Mouse (Mus musculus) kidney, postnatal 10 days (tissue): Measurements from ENCODE around the gene Nup153.

Experiments used
- DNase-seq: peaks from one replicate; pipeline ENCODE4 v3.0.0; 2021; ENCODE audit warnings: mixed read lengths

Nup153 gene

DNA sequence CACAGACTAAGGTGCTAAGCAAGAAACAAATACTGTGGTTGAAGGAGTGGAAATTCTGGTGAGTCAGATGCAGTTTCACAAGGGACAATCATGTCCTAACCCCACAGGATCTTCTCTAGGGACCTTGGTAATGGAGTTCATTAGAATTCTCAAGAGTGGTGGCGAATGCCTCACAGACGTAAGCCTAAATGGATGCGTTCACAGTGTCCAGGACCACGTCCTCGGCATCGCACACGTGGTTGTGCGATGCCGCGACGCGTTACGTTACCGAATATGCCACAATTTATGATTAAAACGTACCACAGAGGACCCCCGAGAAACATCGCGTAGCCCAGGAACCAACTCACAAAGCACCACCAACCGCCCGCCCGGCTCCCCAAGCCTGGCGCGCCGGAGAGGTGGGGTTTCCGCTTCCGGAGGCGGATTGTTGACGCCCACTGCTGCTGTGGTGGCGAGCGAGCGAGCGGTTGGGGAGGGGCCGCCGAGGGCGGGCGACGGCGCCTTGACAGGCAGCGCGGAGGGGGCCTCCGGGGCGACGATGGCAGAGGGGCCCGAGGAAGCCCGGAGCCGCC lies 58.6 kb downstream of the Nup153 start, which contains the start of gene Fam8a1:
TSS of gene Fam8a1 (plus strand) at position 475 of the 572 bp plus-strand sequence.
- DNase-seq: peak; percentile 94

DNA sequence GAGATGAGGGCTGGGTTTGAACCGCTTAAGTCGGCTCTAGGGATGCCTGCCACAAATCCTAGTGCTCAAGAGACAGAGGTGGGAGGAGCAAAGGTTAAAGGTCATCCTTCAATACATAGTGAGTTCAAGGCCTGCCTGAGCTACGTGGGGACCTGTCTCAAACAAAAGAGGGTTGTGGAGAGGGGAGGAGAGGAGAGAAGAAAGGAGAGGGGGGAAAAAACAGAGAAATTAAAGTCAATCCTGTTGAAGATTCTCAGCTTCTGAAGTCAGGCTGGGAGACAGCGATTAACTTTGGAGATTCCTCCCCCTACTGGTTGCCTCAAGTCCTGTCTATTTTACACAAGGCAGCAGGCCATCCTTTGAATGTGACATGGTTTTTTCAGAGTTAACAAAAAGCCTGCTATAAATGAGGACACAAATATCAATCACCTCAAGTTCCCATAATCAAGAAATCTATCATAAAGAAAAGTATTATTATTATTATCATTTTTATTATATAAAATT lies 64.2 kb downstream of the Nup153 start:
- DNase-seq: peak; percentile 27

DNA sequence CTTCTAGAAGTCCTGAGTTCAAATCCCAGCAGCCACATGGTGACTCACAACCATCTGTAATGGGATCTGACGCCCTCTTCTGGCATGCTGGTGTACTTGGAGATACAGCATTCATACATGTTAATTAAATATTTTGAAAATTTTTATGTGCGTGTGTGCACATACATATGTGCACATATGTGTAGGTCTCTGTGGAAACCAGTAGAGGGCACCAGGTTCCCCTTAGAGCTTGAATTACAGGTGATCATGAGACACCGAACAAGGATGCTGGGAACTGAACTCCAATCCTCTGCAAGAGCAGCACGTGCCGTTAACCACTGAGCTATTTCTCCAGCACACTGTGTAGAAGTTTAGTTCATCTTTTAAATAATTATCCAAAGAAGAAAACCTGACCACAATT lies 68.5 kb downstream of the Nup153 start:
- DNase-seq: no peak

DNA sequence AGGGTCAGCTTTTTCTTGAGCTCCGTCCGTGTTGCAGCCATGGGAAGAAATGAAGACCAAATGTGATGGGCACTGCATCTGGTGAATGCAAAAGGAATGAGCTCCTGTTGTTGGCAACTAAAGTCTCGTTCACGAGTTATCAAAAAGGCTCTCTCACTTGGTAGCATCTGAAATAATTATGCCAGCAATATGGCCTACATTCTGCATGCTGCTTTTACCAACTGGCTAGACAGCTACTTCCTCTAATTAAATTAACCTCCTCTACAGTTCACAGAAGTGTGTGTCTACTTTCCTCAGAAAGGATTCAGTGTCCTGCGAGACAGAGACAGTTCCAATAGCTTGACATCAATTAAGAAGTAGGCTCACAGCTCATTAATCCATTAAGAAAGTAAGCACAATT lies 73.2 kb downstream of the Nup153 start:
- DNase-seq: no peak

DNA sequence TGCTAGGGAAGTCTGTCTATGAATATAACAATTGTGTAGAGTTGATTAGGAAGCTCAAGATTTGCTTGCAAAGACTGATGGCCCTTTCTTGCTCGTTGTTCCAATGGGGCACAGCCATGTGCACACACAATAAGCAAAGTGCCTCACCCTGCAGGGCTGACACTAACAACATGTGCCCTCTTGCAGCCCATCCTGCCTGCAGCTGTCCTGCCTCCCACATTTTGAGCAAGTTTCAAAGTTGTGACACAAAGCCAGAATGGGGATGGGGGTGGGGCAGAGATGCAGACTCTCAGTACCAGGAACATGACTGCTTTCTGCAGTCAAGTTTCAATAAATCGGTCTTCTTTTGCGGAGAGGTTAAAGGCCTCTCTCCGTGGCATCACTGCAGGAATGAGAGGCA lies 74.1 kb downstream of the Nup153 start:
- DNase-seq: no peak

DNA sequence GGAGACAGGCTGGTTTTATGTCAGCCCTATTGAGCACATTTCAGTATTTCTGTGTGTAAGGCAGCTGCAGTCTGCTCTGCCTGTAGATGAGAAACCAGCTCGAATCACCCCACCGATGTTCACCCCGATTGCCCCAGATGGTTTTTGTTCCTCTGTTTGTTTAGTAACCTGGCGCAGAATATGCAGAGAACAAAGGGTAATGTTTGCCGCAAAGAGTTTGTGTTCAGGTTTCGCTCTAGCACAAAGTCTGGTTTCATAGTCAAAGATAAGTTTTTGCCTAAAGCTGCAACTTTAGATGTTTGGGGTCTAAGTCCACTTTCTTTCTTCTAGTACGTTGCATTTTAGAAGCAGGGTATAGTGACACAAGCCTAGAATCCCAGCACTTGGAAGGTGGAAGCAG lies 75.1 kb downstream of the Nup153 start:
- DNase-seq: no peak

DNA sequence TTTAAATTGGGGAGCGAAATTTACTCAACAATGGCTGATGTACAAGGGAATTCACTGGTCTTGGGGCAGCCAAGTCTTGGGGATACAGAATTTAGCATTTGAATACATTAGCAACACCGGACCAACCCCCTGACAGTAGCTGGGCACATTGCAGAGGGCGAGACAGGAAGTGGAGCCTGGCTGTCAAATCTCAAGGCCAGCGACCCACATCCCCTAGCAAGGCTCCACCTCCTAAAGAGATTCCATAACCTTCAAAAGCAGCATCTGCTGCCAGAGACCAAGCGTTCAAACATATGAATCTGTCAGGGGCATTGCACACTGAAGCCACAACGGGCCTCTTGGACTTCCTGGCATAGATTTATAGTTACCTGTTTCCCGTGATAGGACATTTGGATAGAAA lies 75.9 kb downstream of the Nup153 start:
- no peak for DNase-seq

DNA sequence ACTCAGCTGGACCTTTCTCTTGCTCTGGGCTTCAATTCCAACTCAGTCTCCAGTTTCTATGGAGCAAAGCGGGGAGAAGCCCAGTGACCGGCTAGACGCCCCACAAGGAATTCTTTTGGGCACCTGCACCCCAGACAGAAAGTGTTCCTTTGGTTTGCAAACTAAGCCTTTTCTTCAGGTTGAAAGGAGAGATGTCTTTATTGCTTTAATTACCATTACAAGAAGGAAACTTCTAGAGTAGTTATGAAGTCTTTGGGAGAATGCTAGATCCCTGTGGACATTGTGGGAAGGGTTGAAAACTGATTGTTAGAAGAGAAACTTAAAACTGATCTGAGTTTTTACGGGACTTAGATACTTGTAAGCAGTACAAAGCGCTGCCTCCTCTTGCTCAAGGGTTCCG lies 82.3 kb downstream of the Nup153 start:
- no peak for DNase-seq

DNA sequence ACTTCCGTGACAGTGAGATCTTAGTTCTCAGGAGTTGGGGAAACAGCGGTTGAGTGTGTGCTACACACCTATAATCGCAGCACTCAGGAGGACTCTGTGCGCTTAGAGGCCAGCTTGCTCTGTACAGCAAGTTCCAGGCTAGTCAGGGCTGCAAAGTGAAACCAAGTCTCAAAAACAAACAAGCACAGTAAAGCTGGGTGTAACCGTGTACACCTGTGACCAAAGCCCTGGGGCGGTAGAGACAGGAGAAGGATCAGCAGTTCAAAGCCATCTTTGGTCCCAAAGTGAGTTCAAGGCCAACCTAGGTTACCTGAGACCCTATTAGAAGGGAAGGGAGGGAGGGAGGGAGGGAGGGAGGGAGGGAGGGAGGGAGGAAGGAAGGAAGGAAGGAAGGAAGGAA lies 83.6 kb downstream of the Nup153 start:
- no peak for DNase-seq

DNA sequence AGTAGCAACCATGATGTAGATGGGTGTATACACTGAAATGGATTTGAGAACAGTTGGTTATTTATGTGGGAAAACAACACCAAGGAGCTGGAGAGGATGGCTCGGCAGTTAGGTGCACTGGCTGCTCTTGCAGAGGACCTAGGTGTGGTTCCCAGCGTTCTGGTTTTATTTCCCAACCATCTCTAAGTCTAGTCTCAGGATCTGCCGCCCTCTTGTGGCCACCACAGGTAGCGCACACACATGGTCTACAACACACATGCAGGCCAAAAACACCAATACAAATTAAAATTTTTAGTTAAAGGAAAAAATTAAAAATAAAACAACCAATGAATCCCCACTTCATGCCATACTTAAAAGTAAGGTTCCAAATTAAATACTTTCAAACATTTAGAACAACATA lies 85.4 kb downstream of the Nup153 start:
- DNase-seq: no peak

DNA sequence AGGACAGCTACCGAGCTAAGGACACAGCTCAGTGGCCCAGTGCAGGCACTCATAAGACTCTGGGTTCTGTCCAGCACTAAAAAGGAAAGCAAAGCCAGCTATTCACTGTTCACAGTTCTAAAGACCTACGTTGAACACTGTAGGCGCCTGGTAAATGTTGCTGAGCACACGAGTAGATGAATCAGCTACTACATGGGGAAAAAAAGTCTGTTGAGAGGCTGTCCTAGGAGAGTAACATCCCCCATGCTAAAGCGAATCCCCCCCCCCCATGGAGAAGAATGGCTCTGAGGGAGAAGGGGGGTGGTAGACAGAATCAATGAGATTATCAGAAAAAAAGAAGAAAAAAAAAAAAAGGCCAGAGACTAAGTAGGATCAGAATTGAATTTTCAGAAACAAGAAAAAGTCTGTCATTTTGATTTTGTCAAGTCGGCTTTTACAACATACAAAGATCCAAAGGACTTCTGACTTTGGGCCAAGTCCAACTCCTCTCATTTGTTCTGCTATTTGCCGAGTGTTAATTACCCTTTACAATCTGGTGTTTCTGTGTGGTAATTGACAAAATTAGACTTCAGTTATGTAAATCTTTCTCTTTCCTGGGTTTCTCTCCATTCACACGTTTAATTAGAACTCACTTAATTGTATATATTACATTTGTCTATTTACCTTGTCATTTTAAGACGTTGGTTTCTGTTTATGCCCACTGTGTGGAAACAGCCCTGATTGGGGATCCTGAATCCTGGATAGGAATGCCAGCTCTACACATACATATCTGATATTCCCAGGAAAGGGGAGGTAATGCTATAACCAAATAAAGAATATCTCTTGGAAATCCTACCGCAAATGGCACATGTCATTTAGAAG lies 86.9 kb downstream of the Nup153 start:
- DNase-seq: no peak

DNA sequence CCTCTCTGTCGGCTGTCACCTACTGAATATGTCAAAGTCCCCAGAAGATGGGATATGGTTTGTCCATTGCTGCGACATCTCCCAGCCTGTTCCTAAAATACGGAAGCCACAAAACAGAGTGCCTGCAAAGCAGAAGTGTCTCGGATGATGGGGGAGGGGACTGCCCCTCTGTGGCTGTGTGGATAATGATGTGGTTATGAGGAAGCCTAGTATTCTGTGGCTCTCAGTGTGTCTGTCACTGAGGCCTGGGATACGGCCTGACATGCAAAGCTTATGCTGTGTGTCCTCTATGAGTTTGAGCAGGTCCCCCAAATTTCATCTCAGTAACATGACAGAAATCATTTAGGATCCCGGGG lies 93.6 kb downstream of the Nup153 start:
- DNase-seq: no peak

DNA sequence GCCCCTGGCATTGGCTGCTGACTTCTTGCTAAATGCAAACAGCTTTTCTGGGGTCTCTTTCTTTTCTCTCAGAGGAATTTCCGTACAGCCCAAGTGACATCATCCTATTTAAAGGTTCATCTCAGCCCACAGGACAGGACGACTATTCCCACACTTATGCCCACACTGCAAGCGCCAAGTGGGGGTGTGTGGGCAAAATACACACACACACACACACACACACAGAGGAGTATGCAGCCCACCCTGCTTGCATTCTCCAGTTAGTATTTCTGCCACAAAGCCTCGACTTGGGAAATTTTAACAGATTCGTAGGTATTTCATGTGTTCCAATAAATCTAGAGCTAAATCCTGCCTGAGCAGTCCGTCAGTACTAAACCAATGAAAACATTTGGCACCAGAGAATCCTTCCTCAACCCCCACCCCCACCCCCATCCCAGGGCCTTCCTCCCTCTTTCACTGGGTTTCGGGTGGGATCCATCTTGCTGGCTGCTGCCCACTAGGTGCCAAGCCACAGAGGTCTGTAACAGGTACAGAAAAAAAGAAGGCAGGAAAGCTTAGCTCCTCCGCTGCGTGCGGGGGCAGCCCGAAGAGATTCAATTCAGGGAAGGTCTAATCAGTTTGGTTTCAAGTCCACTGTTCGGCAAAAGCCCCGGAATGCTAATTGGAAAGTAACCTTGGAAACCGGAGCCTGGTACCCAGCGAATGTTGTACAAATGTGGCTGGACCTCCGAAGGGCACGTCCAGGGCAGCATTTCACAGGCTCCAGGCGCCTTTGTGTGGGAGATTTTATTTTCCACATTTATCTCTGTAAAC lies 94.2 kb downstream of the Nup153 start:
- DNase-seq: no peak

DNA sequence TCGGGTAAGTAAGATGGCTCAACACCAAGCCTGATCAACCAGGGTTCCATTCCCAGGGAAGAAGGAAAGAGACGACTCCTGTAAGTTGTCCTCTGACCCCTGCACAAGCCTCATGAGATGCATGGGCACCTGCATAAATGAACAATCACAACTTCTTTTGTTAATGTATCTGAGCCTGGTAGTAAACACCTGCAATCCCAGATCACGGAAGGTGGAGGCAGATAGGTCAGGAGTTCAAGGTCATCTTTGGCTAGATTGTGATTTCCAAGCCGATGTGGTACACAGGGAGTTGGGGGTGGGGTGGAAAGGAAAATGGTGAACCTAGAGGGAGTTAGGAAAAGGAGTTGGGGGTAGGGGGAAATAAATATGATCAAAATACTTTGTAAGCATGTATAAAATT lies 94.9 kb downstream of the Nup153 start:
- no peak for DNase-seq
